Mouse (Mus musculus) forebrain, embryonic 11.5 days (tissue): ENCODE data around the gene Zfp189. TPM values are rescaled to one million over a fixed set of nuclear protein-coding genes. Genes with fewer than 3 reads are reported as not detected.
A peak's percentile ranks its signal among the peaks of the same experiment; 100 is the strongest.
"Not testable (repeated sequence)": the region's sequence is repeated elsewhere in the genome, so short reads cannot be mapped to it uniquely, and the experiment has no call there.

Source experiments
- ATAC-seq: fragments of 200-750 bp; cut with Nextera tagmentation; replicated peaks from 2 replicates; pipeline ENCODE4 v1.8.0; 2017; ENCODE audit warnings: moderate TSS enrichment; ENCODE audit not compliant: low FRiP score
- DNase-seq: peaks from one replicate; pipeline ENCODE4 v3.0.0-alpha.2; 2017; ENCODE audit warnings: low spot score
- H3K27ac ChIP-seq: fragments of 300-500 bp; sonication (generic); 2 replicates; pipeline ENCODE4 v1.5.1; 2014; ENCODE audit warnings: low read depth, low read length
- H3K27me3 ChIP-seq: fragments of 300-500 bp; sonication (generic); 2 replicates; pipeline ENCODE4 v1.6.1; 2014; ENCODE audit warnings: mild to moderate bottlenecking, low read length, mixed read lengths; ENCODE audit not compliant: control insufficient read depth, insufficient read depth
- H3K36me3 ChIP-seq: fragments of 300-500 bp; sonication (generic); 2 replicates; pipeline ENCODE4 v1.6.1; 2014; ENCODE audit warnings: mild to moderate bottlenecking, low read length, moderate library complexity, mixed read lengths; ENCODE audit not compliant: control insufficient read depth, insufficient read depth
- H3K4me1 ChIP-seq: fragments of 300-500 bp; sonication (generic); replicated peaks from 2 replicates; pipeline ENCODE4 v1.6.1; 2014; ENCODE audit warnings: low read length, mixed read lengths; ENCODE audit not compliant: control insufficient read depth, insufficient read depth
- H3K4me2 ChIP-seq: fragments of 300-500 bp; sonication (generic); 2 replicates; pipeline ENCODE4 v1.6.1; 2014; ENCODE audit warnings: low read depth, mild to moderate bottlenecking, low read length, moderate library complexity, mixed read lengths; ENCODE audit not compliant: severe bottlenecking
- H3K4me3 ChIP-seq: fragments of 300-500 bp; sonication (generic); 2 replicates; pipeline ENCODE4 v1.5.1; 2014; ENCODE audit warnings: low read depth, low read length
- H3K9ac ChIP-seq: fragments of 300-500 bp; sonication (generic); 2 replicates; pipeline ENCODE4 v1.6.1; 2014; ENCODE audit warnings: low read length
- H3K9me3 ChIP-seq: fragments of 300-500 bp; sonication (generic); 2 replicates; pipeline ENCODE4 v1.6.1; 2016; ENCODE audit warnings: low read length, mixed read lengths; ENCODE audit not compliant: control insufficient read depth
- WGBS: fragments of 180-500 bp; shearing (Covaris S2); extraction: QIAGEN DNeasy Blood & Tissue Kit; methylation state at CpG from one replicate; pipeline ENCODE4 v1.1.7; 2014; 5-methylcytosine and 5-hydroxymethylcytosine counted together
- polyA plus RNA-seq: library from polyadenylated mRNA; unstranded; fragments of >200 nt; fragmentation: Nextera tagmentation; extraction: Ambion mirVana; gene quantifications from 2 replicates; pipeline ENCODE4 v1.2.1, GENCODE M21; 2014

The Zfp189 gene
- 13.2 and 14.5 TPM in 2 replicates for polyA plus RNA-seq

DNA sequence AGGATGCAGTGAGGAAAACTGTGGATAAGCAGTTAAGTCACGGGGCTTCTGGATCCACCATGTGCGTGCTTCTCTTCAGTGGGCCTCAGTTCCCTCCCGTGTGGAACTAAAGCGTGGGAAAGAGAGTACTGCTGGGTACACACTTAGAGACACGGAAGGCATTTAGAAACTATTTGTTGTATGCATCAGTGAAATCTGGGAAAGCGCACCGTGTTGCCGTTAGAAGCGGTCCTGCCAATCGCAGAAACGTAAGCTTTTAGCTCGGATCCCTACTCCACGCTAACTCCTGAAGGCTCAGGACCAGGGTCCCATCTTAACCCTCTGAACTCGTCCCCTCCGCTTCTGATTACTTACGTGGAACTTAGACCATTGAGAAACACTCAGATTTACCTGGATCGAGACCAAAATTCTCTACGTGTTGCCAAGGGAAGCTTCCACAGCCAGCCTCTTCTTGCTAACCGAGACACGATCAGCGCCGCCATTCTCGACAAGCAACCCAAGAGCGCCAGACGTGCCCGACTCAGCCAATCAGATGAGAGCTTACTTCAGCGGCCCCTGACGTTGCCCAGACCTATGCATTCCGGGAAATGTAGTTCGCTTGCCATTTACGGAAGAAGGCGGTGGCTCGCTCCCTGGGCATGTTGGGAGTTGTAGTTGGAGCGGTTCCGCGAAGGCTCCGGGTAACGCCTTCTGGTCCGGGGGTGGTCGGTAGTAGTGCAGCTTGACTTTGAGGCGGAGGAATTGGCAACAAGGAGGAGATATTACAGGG lies at the start of gene Zfp189, which contains the start of gene Mrpl50:
Gene Zfp189 (plus strand): TSS at position 605 of the 769 bp plus-strand sequence.
Gene Mrpl50 (minus strand): TSS at position 522 of the 769 bp plus-strand sequence.
- under 1% methylated on average over 41 of the region's 41 CpGs for WGBS
- peak within 1 kb of the TSS; percentile 74 for H3K9ac ChIP-seq
- H3K9me3 ChIP-seq, result no peaks in the 10 kb centered on the region
- H3K4me2 ChIP-seq, result peak within 1 kb of the TSS; percentile 64
- H3K4me1 ChIP-seq, result peaks cover 3% of the 10 kb centered on the region; the same call in 1 of the 2 replicates
- no peaks in the 10 kb centered on the region; the same call in 1 of the 2 replicates for H3K36me3 ChIP-seq
- no peaks in the 10 kb centered on the region for H3K27me3 ChIP-seq
- H3K27ac ChIP-seq, result no peak within 1 kb of the TSS
- DNase-seq (peak; percentile 94), ATAC-seq (peak; percentile 99)
- H3K4me3 ChIP-seq, result peak within 1 kb of the TSS; percentile 70

DNA sequence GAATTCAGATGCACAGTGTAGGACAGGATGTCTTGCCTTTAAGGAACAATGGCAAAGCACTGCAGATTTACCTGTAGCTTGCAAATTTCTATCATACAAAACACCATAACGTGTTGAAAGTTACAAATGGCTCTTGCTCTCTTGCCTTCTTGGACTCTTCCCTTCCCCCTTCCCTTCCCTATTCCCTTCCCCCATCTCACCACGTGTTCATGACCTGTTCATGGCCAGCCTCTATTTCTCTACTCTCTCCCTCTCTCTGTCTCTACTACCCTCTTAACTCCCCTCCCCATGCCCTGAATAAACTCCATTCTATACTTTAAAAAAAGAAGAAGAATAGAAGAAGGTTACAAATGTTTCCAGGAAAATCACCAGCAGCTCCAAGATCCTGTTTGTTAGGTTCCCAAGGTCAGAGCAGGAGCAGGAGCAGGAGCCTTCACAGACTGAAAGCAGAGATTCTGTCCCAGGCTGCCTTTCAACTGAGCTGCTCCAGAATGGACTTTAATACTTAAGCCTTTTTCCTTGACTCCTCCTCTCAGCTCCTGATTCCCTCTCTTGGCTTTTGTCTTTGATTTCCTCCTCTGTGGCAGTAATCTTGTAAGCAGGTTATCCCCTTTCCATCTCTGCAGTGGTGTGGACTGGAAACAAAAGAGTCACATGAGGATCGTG lies 47.4 kb upstream of the Zfp189 start, which contains the start of gene Acnat1:
Gene Acnat1 (minus strand): TSS at position 478 of the 666 bp plus-strand sequence.
- no peak for ATAC-seq
- no peaks in the 10 kb centered on the region for H3K27me3 ChIP-seq
- WGBS, result 33% methylated on average over 3 of the region's 3 CpGs

DNA sequence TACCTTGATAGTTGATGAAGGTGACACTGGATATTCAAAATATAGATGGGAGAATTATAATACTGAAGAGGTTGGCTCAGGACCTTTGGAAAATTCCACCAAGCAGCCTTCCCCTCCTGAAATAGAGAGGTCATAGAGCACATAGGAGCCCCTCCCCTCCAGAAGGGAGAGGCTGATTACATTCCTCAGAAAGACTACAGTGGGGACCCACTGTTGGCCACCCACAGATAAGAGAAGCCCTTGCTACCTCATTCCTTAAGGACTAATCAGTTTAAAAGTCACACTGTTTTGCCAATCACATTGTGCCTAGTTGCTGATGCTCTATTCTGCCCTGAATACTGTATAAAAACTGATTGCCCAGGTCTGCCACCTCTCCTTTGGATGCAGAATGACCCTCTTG lies 46.4 kb upstream of the Zfp189 start:
- Histone ChIP-seq H3K27ac (no peak overlapping the region), H3K9ac (no peak overlapping the region), H3K4me1 (no peaks in the 10 kb centered on the region; the same call in 1 of the 2 replicates), H3K36me3 (no peaks in the 10 kb centered on the region), H3K4me3 (no peak overlapping the region), H3K9me3 (no peaks in the 10 kb centered on the region), H3K27me3 (no peaks in the 10 kb centered on the region), H3K4me2 (no peak overlapping the region)
- ATAC-seq (no peak), DNase-seq (no peak)

More for the DNA sequence above, 47.4 kb upstream of the Zfp189 start, which contains the start of gene Acnat1:
- Histone ChIP-seq H3K4me2 (no peak within 1 kb of the TSS), H3K9ac (no peak within 1 kb of the TSS), H3K9me3 (no peaks in the 10 kb centered on the region), H3K36me3 (no peaks in the 10 kb centered on the region), H3K4me3 (no peak within 1 kb of the TSS), H3K4me1 (no peaks in the 10 kb centered on the region; the same call in 1 of the 2 replicates), H3K27ac (no peak within 1 kb of the TSS)
- DNase-seq, result no peak

DNA sequence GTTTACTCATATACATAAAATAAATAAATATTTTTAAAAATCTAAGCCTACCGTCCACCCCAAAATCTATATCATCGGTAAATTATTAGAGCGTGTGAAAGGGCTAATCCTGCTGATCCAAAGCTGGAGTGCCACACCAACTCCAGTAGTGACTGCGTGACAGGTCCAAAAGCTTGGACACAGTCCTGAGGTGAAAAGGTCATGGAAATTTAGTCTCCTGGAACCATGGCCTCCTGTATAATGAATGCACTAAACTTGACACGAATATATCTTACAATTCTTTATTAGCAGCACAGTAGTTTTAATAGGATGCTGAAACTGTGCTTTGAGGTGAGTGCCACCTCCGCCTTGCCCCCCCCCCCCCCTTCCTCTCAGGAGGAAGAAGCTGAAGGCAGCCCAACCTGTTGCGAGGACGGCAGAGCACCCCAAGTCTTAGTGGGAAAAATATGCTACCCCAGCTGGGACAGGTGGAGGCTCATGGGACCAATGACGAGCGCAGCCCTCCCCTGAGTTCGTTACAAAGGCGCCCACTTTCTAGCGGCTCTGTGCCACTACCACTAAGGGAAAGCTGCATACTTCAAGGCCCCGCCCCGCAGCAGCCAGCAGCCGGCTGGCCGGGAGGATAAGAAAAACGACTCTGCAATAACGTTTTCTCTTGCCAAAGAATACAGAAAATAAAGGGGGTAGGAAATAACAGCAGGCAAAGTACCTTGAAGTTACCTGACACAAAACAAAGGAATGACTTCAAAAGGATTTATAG lies 42.7 kb upstream of the Zfp189 start:
- Histone ChIP-seq H3K36me3 (no peaks in the 10 kb centered on the region), H3K9ac (peak overlapping the region; percentile 20; the same call in 1 of the 2 replicates), H3K27ac (no peak overlapping the region), H3K4me3 (no peak overlapping the region), H3K4me1 (no peaks in the 10 kb centered on the region; the same call in 1 of the 2 replicates), H3K9me3 (no peaks in the 10 kb centered on the region), H3K4me2 (peak overlapping the region; percentile 39; the same call in 1 of the 2 replicates), H3K27me3 (no peaks in the 10 kb centered on the region)
- DNase-seq, result peak; percentile 60
- ATAC-seq, result peak; percentile 84
- 21% methylated on average over 19 of the region's 19 CpGs for WGBS

DNA sequence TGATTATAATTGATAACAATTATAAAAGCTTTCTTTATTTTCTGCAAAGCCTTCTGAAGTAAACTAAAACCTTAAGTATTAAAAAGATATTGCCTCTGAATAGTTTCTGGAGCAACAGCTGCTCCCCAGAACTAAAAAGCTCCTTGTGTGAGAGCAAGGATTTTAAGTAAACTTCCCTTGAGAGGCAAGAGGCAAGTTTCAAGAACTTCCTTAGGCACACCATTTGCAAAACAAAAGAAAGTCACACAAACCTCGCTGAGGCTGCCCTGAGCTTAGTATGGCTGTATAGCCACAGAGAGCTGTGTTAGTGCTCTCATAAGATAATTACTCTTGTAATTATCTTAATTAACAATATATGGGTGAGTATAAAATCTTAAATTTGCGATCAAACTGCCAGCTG lies 41.9 kb upstream of the Zfp189 start:
- H3K27me3 ChIP-seq, H3K36me3 ChIP-seq, H3K4me2 ChIP-seq, H3K9ac ChIP-seq, H3K4me1 ChIP-seq, H3K27ac ChIP-seq, ATAC-seq, DNase-seq, H3K4me3 ChIP-seq, H3K9me3 ChIP-seq: not testable (repeated sequence)
- 14% methylated on average over 2 of the region's 2 CpGs for WGBS

DNA sequence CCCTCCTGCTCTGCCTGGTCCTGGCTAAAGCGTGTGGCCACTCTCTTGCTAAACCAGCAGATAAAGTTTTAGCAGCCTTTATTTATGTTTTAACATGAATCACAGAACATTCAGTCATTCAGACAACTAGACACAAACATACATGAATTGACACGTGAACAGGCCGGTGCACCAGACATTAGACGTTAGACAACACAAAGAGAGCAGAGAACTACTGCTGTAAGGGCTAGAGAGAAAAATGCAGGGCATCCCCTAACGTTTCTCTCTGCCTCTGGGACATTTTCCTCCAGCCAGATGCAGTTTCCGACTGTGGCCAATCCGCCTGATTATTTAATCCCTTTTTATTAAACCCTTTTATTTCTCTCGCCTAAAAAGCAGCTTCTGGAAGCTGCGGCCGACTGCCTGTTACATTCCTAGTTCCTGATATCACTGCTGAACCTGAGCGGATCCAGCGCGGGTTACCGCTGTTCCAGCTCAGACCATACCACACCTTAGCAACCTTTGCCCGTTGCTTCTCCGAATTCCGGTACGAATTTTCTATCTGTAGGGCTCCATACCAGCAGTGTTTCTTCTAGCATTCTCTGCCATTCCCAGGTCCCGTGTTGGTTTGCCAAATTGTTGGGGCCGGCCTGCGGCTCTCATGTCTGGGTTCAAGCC lies 40.7 kb upstream of the Zfp189 start:
- no peak; the same call in 1 of the 2 replicates for ATAC-seq
- no peak overlapping the region for H3K4me3 ChIP-seq
- no peaks in the 10 kb centered on the region for H3K27me3 ChIP-seq
- no peaks in the 10 kb centered on the region for H3K9me3 ChIP-seq
- H3K4me2 ChIP-seq, result no peak overlapping the region
- no peak overlapping the region for H3K9ac ChIP-seq
- no peak overlapping the region for H3K27ac ChIP-seq
- no peaks in the 10 kb centered on the region; the same call in 1 of the 2 replicates for H3K4me1 ChIP-seq
- WGBS, result 28% methylated on average over 21 of the region's 21 CpGs
- DNase-seq, result no peak
- H3K36me3 ChIP-seq, result no peaks in the 10 kb centered on the region

DNA sequence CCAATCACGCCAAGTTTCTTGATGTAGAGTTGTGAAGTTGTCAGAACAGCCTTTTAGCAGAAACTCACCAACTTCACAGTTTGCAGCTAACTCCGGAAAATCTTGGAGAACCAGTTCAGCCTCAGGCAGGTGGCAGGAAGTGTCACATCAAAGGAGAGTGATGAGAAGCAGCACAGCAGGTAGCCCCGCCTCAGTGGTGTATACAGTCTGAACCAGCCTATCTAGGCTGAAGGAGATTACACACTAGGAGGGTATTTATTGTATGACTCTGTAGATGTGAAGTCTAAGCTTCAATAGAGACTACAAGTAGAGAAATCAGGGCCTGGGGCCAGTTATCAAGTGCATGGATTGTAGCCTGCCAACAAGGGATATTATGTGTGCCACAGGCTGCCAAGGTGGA lies 40.1 kb upstream of the Zfp189 start:
- 66% methylated on average over 3 of the region's 3 CpGs for WGBS
- DNase-seq (no peak), ATAC-seq (no peak)
- Histone ChIP-seq H3K27ac (no peak overlapping the region), H3K4me2 (no peak overlapping the region), H3K36me3 (no peaks in the 10 kb centered on the region), H3K9me3 (no peaks in the 10 kb centered on the region), H3K27me3 (no peaks in the 10 kb centered on the region), H3K4me1 (no peaks in the 10 kb centered on the region; the same call in 1 of the 2 replicates), H3K9ac (no peak overlapping the region), H3K4me3 (no peak overlapping the region)

DNA sequence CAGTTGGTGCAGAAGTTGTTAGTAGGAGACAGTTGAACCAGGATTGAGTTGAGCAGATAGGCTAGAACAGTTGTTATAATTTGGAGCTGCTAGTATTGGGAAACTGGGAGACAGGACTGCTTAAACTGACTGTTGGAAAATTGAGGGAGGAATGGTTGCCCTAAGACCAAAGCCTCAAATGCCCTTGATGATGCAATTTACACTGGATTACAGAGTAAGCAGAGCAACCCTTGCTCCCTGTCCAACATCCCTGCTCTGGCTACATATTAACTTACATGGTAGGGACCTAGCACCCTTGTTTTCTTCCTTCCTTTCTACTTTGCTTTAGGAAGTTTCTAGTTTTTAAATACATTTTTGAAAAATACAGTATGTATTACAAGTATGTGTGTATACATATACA lies 35.5 kb upstream of the Zfp189 start:
- no peaks in the 10 kb centered on the region for H3K4me1 ChIP-seq
- ATAC-seq, result no peak
- H3K9me3 ChIP-seq, result no peaks in the 10 kb centered on the region

More for the DNA sequence above, 35.5 kb upstream of the Zfp189 start:
- no peak for DNase-seq
- H3K9ac ChIP-seq, result no peak overlapping the region
- no peaks in the 10 kb centered on the region for H3K27me3 ChIP-seq
- H3K4me3 ChIP-seq, result no peak overlapping the region
- H3K36me3 ChIP-seq, result no peaks in the 10 kb centered on the region
- H3K4me2 ChIP-seq, result no peak overlapping the region
- H3K27ac ChIP-seq, result no peak overlapping the region
